Mouse (Mus musculus) liver, embryonic 14 days (tissue): Measurements from ENCODE around the gene Gm17662. TPM values are rescaled to one million over a fixed set of nuclear protein-coding genes. Genes with fewer than 3 reads are reported as not detected.

ENCODE experiments used
- polyA plus RNA-seq: library from polyadenylated mRNA; depleted of rRNA; stranded (reverse); fragments of >200 nt; gene quantifications from 2 replicates; pipeline ENCODE4 v1.2.3, GENCODE M21; 2012; rRNA removed

The Gm17662 gene
- not detected in 2 replicates for polyA plus RNA-seq

GRCm38 (mm10) chr4:104857029-104857428 lies at the start of gene Gm17662:
Gene Gm17662 (plus strand): TSS chr4:104857329.

GRCm38 (mm10) chr4:104876323-104876722 lies 19.2 kb downstream of the Gm17662 start, which contains the start of gene C8a:
Gene C8a (minus strand): TSS chr4:104876398.

Other genes starting within 250 kb of the Gm17662 start
- 19.5 and 20.9 TPM in 2 replicates for gene C8b, start 91.0 kb upstream of the Gm17662 start, polyA plus RNA-seq
- gene C8a, start 19.1 kb downstream of the Gm17662 start, polyA plus RNA-seq = 12.4 and 13.2 TPM in 2 replicates
- gene Fyb2, start 56.1 kb downstream of the Gm17662 start, polyA plus RNA-seq = 0.11 and 0.15 TPM in 2 replicates